Mouse (Mus musculus) granulocyte monocyte progenitor cell, adult 5-6 weeks (primary cell): ENCODE results near the gene Lingo2. TPM values are rescaled to one million over a fixed set of nuclear protein-coding genes. Genes with fewer than 3 reads are reported as not detected.

Experiments
- ATAC-seq: replicated peaks from 2 replicates; pipeline ENCODE4 v1.8.0; 2016; ENCODE audit warnings: mild to moderate bottlenecking, moderate TSS enrichment, inconsistent platforms; ENCODE audit not compliant: poor library complexity, severe bottlenecking
- total RNA-seq, 2 experiments: library from RNA; stranded (forward) in 1 of 2; stranded (reverse) in 1 of 2; fragments of 200-712, 200-1000 nt in 1 of 2; fragments of >200 nt in 1 of 2; fragmentation: Nextera tagmentation in 1 of 2; gene quantifications; 2 replicates each; pipeline ENCODE4 v1.2.3; 2014 to 2017

Gene Lingo2
- total RNA-seq, 2 experiments from 2014 or later = not detected

DNA sequence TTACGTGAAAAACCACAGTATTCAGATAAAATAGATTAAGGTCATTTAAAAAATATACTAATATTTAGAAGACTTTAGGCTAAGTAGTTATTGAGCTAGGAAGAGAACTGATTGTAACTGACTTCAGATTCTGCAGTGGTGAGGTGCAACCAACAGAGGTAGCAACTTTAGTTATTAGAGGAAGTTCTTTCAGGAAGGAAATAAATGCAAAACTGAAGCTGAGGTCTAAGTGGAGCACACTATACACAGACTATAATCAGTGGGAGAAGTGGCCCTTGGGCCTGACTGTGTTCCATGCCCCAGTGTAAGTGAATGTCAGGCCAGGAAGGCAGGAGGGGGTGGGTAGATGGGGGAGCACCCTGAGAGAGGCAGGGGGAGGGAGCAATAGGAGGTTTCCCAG is 385.0 kb downstream of the Lingo2 start:
- no peak for ATAC-seq

GRCm38 (mm10) chr4:36560997-36561396 is 390.6 kb downstream of the Lingo2 start:
- no peak for ATAC-seq

GRCm38 (mm10) chr4:36540664-36541360 is 410.7 kb downstream of the Lingo2 start:
- ATAC-seq = no peak

DNA sequence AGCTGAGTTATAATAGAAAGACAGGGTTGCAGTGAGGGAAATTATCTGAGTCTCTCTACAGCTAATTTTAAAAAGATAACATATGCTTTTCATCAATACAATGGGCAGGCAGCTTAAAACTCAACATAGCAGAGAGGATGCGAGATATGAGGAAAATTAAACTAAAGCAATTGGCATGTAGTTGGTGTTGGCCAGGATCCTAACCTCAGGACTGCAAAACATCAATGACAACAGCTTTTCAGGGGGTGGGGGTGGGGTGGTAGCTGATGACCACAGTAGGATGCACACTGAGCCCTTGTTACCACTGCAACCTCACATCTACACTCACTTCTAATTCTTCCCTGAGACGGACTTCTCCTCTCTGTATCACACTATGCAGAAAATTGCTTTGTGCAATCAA is 417.7 kb downstream of the Lingo2 start:
- no peak for ATAC-seq

DNA sequence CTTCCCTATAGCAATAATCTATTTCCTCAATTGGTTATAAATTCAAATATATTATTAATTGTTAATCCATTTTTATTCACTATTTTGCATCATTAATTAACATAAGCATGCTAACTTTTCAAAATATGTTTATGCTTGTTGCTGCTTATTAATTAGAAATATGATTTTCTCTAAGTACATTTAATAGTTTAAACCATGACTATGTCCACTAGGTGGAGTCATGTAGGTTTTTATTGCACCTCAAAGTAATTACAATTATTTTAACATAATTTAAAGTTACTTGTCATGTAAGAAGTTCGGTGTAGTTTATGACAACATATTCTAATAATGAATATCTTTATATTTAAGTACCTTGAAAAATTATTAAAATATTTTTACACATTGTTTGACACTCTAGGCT is 461.3 kb downstream of the Lingo2 start:
- no peak for ATAC-seq

- no peak for ATAC-seq
Observed at GRCm38 (mm10) chr4:36435211-36435610, 516.3 kb downstream of the Lingo2 start.

- no peak for ATAC-seq
Observed at GRCm38 (mm10) chr4:36426192-36426591, 525.4 kb downstream of the Lingo2 start.

DNA sequence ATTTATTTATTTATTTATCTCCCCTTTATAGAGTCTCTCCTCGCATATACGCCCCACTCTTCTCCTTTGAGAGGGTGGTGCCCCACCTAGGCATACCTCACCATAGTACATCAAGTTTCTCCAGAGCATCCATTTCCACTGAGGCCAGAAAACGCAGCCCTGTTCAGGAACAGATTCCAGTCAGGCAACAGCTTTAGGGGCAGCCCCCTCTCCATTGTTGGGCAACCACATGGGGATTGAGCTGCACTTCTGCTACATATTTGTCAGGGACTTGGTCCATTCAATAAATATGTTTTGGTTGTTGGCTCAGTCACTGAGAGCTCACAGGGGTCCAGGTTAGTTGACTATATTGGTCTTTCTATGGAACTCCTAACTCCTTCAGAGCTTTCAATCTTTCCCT is 544.2 kb downstream of the Lingo2 start:
- ATAC-seq = no peak

GRCm38 (mm10) chr4:36368925-36369324 is 582.6 kb downstream of the Lingo2 start:
- ATAC-seq = no peak

DNA sequence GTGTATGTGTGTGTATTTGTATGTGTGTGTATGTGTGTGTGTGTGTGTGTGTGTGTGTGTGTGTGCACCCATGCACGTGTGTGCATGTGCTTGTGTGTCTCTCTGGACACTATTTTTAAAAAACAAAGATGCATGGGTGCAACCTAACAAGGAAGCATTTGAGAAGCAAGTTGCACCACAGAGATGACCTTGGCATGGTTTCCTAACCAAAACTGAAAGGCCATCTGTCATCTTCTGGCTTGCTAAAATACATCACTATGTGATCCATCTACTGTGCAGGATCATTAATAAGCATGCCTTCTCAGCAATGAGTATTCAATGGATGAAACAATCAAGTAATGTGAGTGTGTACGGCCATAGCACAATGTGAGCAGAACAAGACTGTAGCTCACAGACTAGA is 597.1 kb downstream of the Lingo2 start:
- ATAC-seq = no peak

GRCm38 (mm10) chr4:36331741-36332140 is 619.8 kb downstream of the Lingo2 start:
- ATAC-seq = no peak

DNA sequence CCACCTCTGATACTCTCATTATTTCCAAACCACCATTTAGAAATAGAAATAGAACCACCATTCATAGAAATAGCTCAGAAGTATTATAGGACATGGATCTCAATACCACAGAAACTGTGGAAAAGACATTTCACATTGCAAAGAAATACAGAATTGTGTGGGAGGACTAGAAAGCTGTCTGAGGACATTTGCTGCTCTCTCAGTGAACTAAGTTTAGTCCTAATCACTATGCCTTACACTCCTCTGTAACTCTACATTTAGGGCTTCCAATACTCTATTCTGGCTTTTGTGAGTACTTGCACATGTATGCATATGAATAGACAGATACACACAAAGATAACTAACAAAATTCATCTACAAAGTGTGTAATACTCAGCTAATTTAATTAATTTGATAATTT is 625.9 kb downstream of the Lingo2 start:
- no peak for ATAC-seq

- peak; percentile 98 for ATAC-seq
Observed at GRCm38 (mm10) chr4:36313067-36313466, 638.5 kb downstream of the Lingo2 start.

DNA sequence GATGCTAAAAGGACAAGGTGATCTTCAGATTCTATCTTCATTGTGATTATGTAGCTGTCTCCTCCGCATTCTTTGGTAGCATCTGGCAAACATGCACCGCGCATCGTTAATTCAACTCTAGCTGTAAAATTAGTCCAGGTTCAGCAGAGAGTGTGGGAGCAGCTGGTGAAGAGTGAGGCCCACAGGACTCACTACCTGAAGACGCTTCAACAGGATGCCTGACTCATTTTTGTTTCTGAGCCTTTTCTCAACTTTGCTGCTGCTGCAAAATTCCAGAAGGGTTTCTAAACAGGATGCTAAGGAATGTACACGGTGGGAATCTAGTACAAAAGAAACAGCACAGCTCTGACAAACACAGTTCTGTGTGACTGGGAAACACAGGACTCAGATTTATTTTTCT is 640.1 kb downstream of the Lingo2 start:
- no peak for ATAC-seq

GRCm38 (mm10) chr4:36305228-36305627 is 646.3 kb downstream of the Lingo2 start:
- ATAC-seq = peak; percentile 91

- peak; percentile 53 for ATAC-seq
Observed at GRCm38 (mm10) chr4:36289701-36290053, 661.9 kb downstream of the Lingo2 start.

GRCm38 (mm10) chr4:36288813-36289700 is 662.5 kb downstream of the Lingo2 start:
- ATAC-seq = peak; percentile 99

DNA sequence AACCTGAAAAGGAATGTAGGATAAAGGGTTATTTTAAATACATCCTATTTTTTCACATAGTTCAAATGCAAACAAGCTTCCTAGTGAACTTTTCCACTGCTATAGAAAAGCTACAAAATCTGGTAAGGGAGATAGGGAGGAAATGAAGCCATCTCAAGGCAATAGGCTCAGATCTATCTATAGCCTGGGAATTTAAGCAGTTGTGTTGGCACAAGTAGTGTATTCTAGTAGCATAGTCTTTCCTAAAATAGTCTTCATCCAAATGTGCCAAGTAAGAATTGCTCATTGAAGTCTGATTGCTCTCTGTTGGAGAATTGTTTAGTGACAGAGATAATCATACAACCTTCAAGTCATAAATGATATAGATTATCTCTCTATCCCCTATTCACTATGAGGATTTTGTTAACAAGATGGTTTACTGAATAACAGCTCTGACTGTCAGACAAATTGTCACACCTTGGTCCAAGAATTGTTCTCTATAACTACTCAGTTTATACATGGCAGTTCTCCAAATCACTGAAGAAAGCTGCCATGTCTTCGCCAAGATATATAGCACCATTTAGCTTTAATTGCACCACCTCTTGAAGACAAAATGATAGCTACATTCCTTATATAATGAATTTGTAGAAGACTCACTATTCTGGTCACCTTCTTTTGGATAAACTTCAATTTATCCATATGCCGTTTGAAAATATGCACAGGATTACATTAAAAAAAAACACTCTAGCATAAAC is 688.9 kb downstream of the Lingo2 start:
- no peak for ATAC-seq

DNA sequence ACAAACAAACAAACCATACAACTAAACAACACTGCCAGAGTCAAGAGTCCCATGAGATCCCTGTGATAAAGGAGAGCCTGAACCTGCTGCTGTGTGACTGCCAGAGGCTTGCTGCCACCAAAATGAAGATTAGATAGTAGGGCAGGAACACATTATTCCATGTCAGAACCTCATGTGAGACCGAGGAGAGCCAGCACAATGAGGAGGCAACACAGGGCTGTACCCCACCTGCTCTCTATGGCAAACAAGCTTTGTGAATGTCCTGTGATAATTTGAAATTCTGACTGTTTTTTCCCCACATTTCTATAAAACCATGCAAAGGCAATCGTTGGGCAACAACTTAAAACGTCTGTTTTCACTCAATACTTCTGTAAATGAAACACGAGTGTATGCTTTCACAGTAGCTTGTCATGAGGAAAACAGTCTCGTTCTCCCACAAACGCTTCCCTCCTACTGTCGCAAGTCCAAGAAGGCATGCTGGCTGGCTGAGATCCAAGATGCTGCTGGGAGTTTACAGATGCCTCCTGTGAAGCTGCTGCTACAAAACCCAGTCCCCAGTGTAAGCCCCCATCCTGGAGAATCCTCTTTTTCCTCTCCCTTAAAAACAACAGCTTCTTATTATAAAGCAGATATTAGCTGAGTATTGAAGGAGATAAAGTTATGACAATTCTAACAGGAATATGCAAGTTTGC is 765.2 kb downstream of the Lingo2 start:
- ATAC-seq = no peak

GRCm38 (mm10) chr4:36183643-36184042 is 767.9 kb downstream of the Lingo2 start:
- peak; percentile 61 for ATAC-seq
